Mouse (Mus musculus): ENCODE measurements around the gene Mlf2. TPM values are rescaled to one million over a fixed set of nuclear protein-coding genes. Genes with fewer than 3 reads are reported as not detected.
"Not testable (repeated sequence)": the region's sequence is repeated elsewhere in the genome, so short reads cannot be mapped to it uniquely, and the experiment has no call there.

Gene Mlf2
- polyA plus RNA-seq (2012; rRNA removed), result 689 and 754 TPM in 2 replicates

- peak; percentile 97 to 100 for DNase-seq (ENCODE audit: extremely low spot score in 1 of 2, low spot score in 1 of 2)
Measured at GRCm38 (mm10) chr6:124930754-124931524, at the start of gene Mlf2. TSS of gene Mlf2 (plus strand) at chr6:124931386.

GRCm38 (mm10) chr6:124881821-124882220 lies 49.4 kb upstream of the Mlf2 start:
- no peak for DNase-seq (ENCODE audit: extremely low spot score in 1 of 2, low spot score in 1 of 2)

- no peak for DNase-seq (ENCODE audit: extremely low spot score in 1 of 2, low spot score in 1 of 2)
Measured at GRCm38 (mm10) chr6:124883351-124883750, 47.8 kb upstream of the Mlf2 start.

- DNase-seq (ENCODE audit: extremely low spot score in 1 of 2, low spot score in 1 of 2), result no peak
Measured at GRCm38 (mm10) chr6:124884714-124885500, 46.3 kb upstream of the Mlf2 start.

- no peak for DNase-seq (ENCODE audit: extremely low spot score in 1 of 2, low spot score in 1 of 2)
Measured at GRCm38 (mm10) chr6:124885956-124886381, 45.2 kb upstream of the Mlf2 start.

GRCm38 (mm10) chr6:124887986-124888385 lies 43.2 kb upstream of the Mlf2 start, which contains the start of gene Cd4:
TSS of gene Cd4 (minus strand) at chr6:124888221.
- no peak for DNase-seq (ENCODE audit: extremely low spot score in 1 of 2, low spot score in 1 of 2)

- no peak for DNase-seq (ENCODE audit: extremely low spot score in 1 of 2, low spot score in 1 of 2)
Measured at GRCm38 (mm10) chr6:124888555-124889125, 42.5 kb upstream of the Mlf2 start.

- no peak for DNase-seq (ENCODE audit: extremely low spot score in 1 of 2, low spot score in 1 of 2)
Measured at GRCm38 (mm10) chr6:124890997-124891396, 40.2 kb upstream of the Mlf2 start.

- not testable (repeated sequence) for DNase-seq (ENCODE audit: extremely low spot score in 1 of 2, low spot score in 1 of 2)
Measured at GRCm38 (mm10) chr6:124894113-124894512, 37.1 kb upstream of the Mlf2 start.

GRCm38 (mm10) chr6:124898359-124898758 lies 32.8 kb upstream of the Mlf2 start:
- DNase-seq (ENCODE audit: extremely low spot score in 1 of 2, low spot score in 1 of 2), result no peak

GRCm38 (mm10) chr6:124900056-124900800 lies 31.0 kb upstream of the Mlf2 start:
- DNase-seq (ENCODE audit: extremely low spot score in 1 of 2, low spot score in 1 of 2), result no peak

- no peak for DNase-seq (ENCODE audit: extremely low spot score in 1 of 2, low spot score in 1 of 2)
Measured at GRCm38 (mm10) chr6:124900801-124901480, 30.2 kb upstream of the Mlf2 start.

GRCm38 (mm10) chr6:124901851-124902250 lies 29.3 kb upstream of the Mlf2 start:
- DNase-seq (ENCODE audit: extremely low spot score in 1 of 2, low spot score in 1 of 2), result no peak

- DNase-seq (ENCODE audit: extremely low spot score in 1 of 2, low spot score in 1 of 2), result peak; percentile 85 to 96
Measured at GRCm38 (mm10) chr6:124903580-124904151, 27.5 kb upstream of the Mlf2 start.

GRCm38 (mm10) chr6:124904161-124904981 lies 26.8 kb upstream of the Mlf2 start:
- peak; percentile 86 to 89 for DNase-seq (ENCODE audit: extremely low spot score in 1 of 2, low spot score in 1 of 2)

GRCm38 (mm10) chr6:124904991-124905860 lies 26.0 kb upstream of the Mlf2 start:
- no peak for DNase-seq (ENCODE audit: extremely low spot score in 1 of 2, low spot score in 1 of 2)

GRCm38 (mm10) chr6:124907767-124908166 lies 23.4 kb upstream of the Mlf2 start:
- DNase-seq (ENCODE audit: extremely low spot score in 1 of 2, low spot score in 1 of 2), result no peak

- no peak for DNase-seq (ENCODE audit: extremely low spot score in 1 of 2, low spot score in 1 of 2)
Measured at GRCm38 (mm10) chr6:124910032-124910431, 21.2 kb upstream of the Mlf2 start.
